Mouse (Mus musculus) spleen, adult 2 months (tissue): Measurements from ENCODE around the gene Ralbp1. TPM values are rescaled to one million over a fixed set of nuclear protein-coding genes. Genes with fewer than 3 reads are reported as not detected.

Experiments
- DNase-seq, 2 experiments: peaks; one replicate each; pipeline versions ENCODE4 v3.0.0 to v3.0.0-alpha.2; 2012 to 2021; ENCODE audit warnings: low spot score in 2 of 2, low read depth in 1 of 2
- H3K27ac ChIP-seq: fragments of 200-500 bp; 2 replicates; pipeline ENCODE4 v1.5.1; 2012; ENCODE audit warnings: low read length, inconsistent platforms; ENCODE audit not compliant: insufficient read depth
- H3K27me3 ChIP-seq: fragments of 200-500 bp; 2 replicates; pipeline ENCODE4 v1.6.1; 2012; ENCODE audit warnings: mild to moderate bottlenecking, moderate library complexity, low read length, inconsistent platforms; ENCODE audit not compliant: control insufficient read depth, insufficient read depth
- H3K36me3 ChIP-seq: fragments of 200-500 bp; 2 replicates; pipeline ENCODE4 v1.6.1; 2012; ENCODE audit warnings: mild to moderate bottlenecking, low read length, inconsistent platforms; ENCODE audit not compliant: control insufficient read depth, insufficient read depth
- H3K4me1 ChIP-seq: fragments of 200-500 bp; 2 replicates; pipeline ENCODE4 v1.6.1; 2011; ENCODE audit warnings: inconsistent platforms; ENCODE audit not compliant: control insufficient read depth, insufficient read depth, insufficient read length
- H3K4me3 ChIP-seq: fragments of 200-500 bp; 2 replicates; pipeline ENCODE4 v1.5.1; 2011; ENCODE audit warnings: mild to moderate bottlenecking, inconsistent platforms; ENCODE audit not compliant: insufficient read depth, insufficient read length; ENCODE audit errors: extremely low read depth
- CTCF ChIP-seq: fragments of 200-500 bp; IDR thresholded peaks from 2 replicates; pipeline ENCODE4 v1.5.1; 2011; ENCODE audit warnings: mild to moderate bottlenecking, inconsistent platforms; ENCODE audit not compliant: insufficient read depth, insufficient read length, insufficient replicate concordance; ENCODE audit errors: extremely low read depth
- POLR2A ChIP-seq: fragments of 200-500 bp; IDR thresholded peaks from 2 replicates; pipeline ENCODE4 v1.6.1; 2011; ENCODE audit warnings: low read depth, low read length, inconsistent platforms
- WGBS: fragments of 180-500 bp; shearing (Covaris S2); methylation state at CpG from one replicate; pipeline ENCODE4 v1.1.7; 2018; 5-methylcytosine and 5-hydroxymethylcytosine counted together
- polyA plus RNA-seq: library from polyadenylated mRNA; depleted of rRNA; stranded (reverse); fragments of >200 nt; gene quantifications from 2 replicates; pipeline ENCODE4 v1.2.3, GENCODE M21; 2012

The Ralbp1 gene
- polyA plus RNA-seq, 1 experiment: 22.7 TPM

DNA sequence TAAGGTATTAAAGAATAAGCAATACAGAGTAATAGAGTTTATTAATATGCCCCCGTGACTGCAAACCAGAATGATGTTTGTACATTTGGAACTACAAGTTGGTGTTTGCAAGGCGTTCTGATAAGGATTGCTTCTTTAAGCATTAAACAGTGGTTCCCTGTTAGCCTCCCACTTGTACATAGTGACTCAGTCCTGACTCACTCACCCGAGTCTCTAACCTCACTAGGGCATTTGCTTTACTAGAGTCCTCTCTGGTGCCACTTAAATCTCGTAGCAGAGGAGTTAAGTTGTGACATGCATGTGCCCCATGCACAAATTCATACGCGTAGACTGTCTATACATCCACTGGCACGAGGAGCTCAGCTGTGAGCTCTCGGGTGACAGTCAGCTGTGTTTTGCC lies 71.8 kb downstream of the Ralbp1 start:
- Histone ChIP-seq H3K36me3 (peaks cover 32% of the 10 kb centered on the region), H3K27me3 (no peaks in the 10 kb centered on the region), H3K27ac (no peak overlapping the region), H3K4me3 (no peak overlapping the region), H3K4me1 (no peaks in the 10 kb centered on the region)
- no peak for DNase-seq
- WGBS: 95% methylated on average over 8 of the region's 8 CpGs
- TF ChIP-seq CTCF: no peak
- no peak for TF ChIP-seq POLR2A

DNA sequence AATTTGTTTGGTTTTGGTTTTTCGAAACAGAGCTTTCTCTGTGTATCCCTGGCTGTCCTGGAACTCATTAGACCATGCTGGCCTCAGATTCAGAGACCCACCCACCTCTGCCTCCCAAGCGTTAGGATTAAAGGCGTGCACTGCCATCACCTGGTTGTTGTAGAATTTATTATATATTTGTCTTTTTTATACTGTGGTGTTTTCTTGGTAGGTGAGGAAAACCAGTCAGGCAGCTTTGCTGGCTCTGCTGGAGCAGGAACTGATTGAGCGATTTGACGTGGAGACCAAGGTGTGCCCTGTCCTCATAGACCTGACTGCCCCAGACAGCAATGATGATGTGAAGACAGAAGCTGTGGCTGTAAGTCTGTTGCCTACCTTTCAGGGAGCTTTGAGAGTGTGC lies 74.6 kb downstream of the Ralbp1 start:
- Histone ChIP-seq H3K4me3 (no peak overlapping the region), H3K36me3 (peaks cover 30% of the 10 kb centered on the region)
- WGBS: 92% methylated on average over 5 of the region's 5 CpGs

GRCm38 (mm10) chr17:65806416-65806815 lies 79.2 kb downstream of the Ralbp1 start:
- 90% methylated on average over 2 of the region's 2 CpGs for WGBS
- H3K27ac ChIP-seq: no peak overlapping the region
- no peak for DNase-seq
- H3K36me3 ChIP-seq: peaks cover 10% of the 10 kb centered on the region
- H3K4me3 ChIP-seq: no peak overlapping the region
- H3K27me3 ChIP-seq: no peaks in the 10 kb centered on the region
- no peaks in the 10 kb centered on the region for H3K4me1 ChIP-seq
- TF ChIP-seq POLR2A: no peak
- no peak for TF ChIP-seq CTCF

More for the DNA sequence above, 74.6 kb downstream of the Ralbp1 start:
- DNase-seq: no peak
- TF ChIP-seq CTCF (no peak), POLR2A (no peak)
- Histone ChIP-seq H3K27ac (no peak overlapping the region), H3K27me3 (no peaks in the 10 kb centered on the region), H3K4me1 (no peaks in the 10 kb centered on the region)

GRCm38 (mm10) chr17:65805966-65806365 lies 79.6 kb downstream of the Ralbp1 start:
- H3K27me3 ChIP-seq: no peaks in the 10 kb centered on the region
- H3K4me1 ChIP-seq: no peaks in the 10 kb centered on the region
- H3K36me3 ChIP-seq: peaks cover 10% of the 10 kb centered on the region
- WGBS: 83% methylated on average over 4 of the region's 4 CpGs
- no peak for DNase-seq
- no peak overlapping the region for H3K27ac ChIP-seq
- no peak overlapping the region for H3K4me3 ChIP-seq
- no peak for TF ChIP-seq POLR2A
- no peak for TF ChIP-seq CTCF

GRCm38 (mm10) chr17:65802026-65802425 lies 83.6 kb downstream of the Ralbp1 start:
- no peaks in the 10 kb centered on the region; the same call in 1 of the 2 replicates for H3K4me1 ChIP-seq
- no peak overlapping the region for H3K4me3 ChIP-seq
- TF ChIP-seq POLR2A (no peak), CTCF (no peak)
- peaks cover 3% of the 10 kb centered on the region for H3K36me3 ChIP-seq
- H3K27me3 ChIP-seq: no peaks in the 10 kb centered on the region
- H3K27ac ChIP-seq: no peak overlapping the region
- WGBS: 83% methylated on average over 4 of the region's 4 CpGs
- no peak for DNase-seq

- Histone ChIP-seq H3K27ac (no peak overlapping the region), H3K4me3 (no peak overlapping the region), H3K4me1 (no peaks in the 10 kb centered on the region; the same call in 1 of the 2 replicates), H3K27me3 (no peaks in the 10 kb centered on the region), H3K36me3 (peaks cover 3% of the 10 kb centered on the region)
- DNase-seq: no peak
- no peak for TF ChIP-seq CTCF
- no peak for TF ChIP-seq POLR2A
- WGBS: 94% methylated on average over 6 of the region's 6 CpGs
These were observed 85.1 kb downstream of the Ralbp1 start for GRCm38 (mm10) chr17:65800451-65800850.

DNA sequence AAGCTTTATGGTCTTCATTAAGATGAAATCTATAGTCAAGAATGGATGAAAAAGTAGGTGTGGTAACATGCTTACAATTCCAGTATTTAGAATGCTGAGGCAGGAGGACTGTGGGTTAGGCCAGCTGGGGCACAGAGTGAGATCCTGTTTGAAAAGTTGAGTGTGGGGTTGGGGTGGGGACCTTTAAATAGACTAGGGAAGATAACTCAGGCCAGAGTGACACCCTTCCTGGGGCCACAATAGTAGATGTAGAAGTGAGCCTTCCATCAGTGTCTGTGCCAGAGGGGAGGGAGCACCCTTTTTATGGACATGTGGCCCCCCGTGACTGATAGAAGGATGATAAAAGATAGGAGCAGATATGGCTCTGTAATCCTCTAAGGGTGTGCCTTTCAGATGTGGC lies 86.2 kb downstream of the Ralbp1 start:
- H3K4me1 ChIP-seq: no peaks in the 10 kb centered on the region; the same call in 1 of the 2 replicates
- 81% methylated on average over 1 of the region's 1 CpGs for whole genome bisulfite sequencing
- no peaks in the 10 kb centered on the region for H3K27me3 ChIP-seq
- no peak overlapping the region for H3K4me3 ChIP-seq
- H3K36me3 ChIP-seq: peaks cover 3% of the 10 kb centered on the region
- no peak for DNase-seq
- TF ChIP-seq POLR2A: no peak
- TF ChIP-seq CTCF: no peak
- H3K27ac ChIP-seq: no peak overlapping the region
